Mouse (Mus musculus) right cerebral cortex, postnatal 25 days (tissue): Measurements from ENCODE around the gene Ralb.
A peak's percentile ranks its signal among the peaks of the same experiment; 100 is the strongest.

ENCODE experiments used
- DNase-seq: peaks from one replicate; pipeline ENCODE4 v3.0.0; 2022

Gene Ralb

DNA sequence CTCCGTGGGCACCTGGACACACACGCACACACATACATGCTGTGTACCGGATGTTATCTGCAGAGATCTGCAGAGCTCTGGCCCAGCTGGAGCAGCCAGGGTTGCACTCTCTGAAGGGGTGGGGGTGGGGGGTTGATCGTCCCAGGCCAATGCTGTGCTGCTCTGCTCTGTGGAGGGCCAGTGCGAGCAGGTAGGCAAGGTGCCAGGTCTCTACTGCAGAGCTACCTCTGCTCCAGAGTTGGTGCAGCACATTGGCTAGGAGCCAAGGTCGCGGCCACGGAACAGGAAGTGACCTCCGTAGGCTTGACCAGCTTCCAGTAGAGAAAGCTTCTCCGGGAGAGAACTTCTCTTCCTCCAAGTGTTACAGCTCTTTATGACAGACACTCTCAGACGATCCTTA is 12.5 kb downstream of the Ralb start:
- no peak for DNase-seq

DNA sequence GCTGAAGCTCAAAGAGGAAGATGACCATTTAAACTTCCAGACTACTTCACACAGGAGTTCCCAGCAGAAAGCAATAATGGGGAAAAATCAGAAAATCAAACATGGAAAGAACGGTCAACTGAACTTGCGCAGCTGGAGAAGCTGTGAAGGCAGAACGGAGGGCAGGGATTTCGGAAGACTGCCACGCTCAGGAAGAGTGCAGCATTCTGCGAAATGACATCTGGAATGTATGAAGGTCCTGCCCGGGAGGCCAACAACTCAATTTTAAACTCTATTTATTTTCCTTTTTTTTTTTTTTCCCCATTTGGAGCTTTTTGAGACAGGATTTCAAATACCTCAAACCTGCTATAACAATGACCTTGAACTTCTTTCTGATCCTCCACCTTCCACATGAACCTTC is 13.8 kb downstream of the Ralb start:
- DNase-seq: no peak

DNA sequence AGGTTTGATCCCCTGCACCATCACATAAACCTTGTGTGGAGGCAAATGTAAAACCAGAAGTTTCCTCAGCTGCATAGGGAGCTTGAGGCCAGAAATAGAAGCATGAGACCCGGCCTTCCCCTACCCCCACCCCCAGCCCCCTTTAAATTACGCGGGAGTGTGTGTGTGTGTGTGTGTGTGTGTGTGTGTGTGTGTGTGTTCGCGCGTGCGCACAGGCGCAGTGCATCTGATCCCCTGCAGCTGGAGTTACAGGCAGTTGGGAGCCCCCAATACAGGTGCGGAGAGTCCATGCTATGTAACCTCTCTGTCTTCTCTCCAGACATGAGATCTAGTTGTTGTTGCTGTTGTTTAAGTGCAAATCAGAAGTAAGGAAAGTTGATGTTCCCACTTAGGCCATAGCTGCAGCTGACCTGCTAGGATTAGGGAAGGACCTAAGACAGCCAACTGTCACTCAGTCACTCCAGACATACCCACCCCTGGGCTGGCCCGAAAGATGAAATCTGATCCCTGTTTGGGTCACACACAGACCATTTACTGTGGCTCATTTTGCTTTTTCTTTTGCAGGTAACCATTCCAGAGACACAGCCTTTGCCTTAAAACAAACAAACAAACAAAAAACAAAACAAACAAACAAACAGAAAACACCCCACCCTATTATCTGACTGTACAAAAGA is 16.5 kb downstream of the Ralb start:
- no peak for DNase-seq

DNA sequence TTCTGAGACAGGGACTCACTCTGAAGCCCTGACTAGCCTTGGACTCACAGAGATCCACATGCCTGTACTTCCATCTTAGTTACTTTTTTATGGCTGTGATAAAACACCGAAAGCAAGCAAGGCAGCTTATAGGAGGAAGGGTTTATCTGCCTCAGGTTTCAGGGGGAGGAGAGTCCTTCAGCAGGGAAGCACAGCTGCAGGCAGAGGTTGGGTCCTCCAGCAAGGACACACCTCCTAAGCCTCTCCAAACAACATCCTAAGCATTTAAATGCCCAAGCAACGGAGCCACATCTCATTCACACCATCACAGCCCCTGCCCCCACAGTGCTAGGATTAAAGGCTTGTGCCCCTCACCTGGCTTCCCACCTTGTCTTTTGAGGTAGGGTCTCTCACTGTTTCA is 18.8 kb downstream of the Ralb start:
- no peak for DNase-seq

DNA sequence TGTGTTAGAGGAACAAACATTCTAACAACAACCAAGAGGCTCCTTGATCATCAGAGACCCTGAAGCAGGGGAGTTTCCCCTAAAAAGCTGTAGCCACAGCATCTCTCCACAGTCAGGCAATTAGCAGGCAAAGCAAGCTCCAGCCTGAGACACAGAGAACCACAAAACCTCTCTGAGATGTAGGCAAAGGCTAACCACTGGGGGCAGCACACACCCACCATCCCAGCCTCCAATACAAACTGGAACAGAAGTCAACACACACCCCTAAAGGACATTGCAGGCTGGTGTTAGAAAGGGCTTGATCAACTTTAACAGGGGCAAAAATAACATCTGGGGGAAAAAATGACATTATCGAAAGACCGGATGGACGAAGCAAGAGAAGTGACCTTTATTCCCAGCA is 20.1 kb downstream of the Ralb start:
- DNase-seq: no peak

DNA sequence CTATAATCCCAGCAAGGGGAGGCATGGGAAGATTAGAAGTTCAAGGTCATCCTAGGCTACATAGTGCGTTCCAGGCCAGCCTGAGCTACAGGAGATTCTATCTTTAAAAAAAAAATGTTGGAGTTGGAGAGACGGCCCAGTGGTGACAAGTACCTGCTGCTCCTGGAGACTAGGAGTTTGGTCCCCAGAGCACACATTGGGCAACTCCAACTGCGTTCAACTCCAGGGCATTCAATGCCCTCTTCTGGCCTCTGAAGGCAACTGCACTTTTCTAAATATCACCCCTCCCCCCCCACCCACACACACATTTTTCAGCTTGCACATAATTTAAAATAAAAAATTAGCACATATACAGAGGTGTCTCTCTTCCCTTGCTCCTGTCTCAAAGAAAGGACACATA is 21.7 kb downstream of the Ralb start:
- DNase-seq: no peak

- DNase-seq: no peak
These were observed 23.2 kb downstream of the Ralb start for GRCm38 (mm10) chr1:119481205-119481932.

- no peak for DNase-seq
These were observed 23.9 kb downstream of the Ralb start for GRCm38 (mm10) chr1:119480678-119481077.

- DNase-seq: no peak
These were observed 25.0 kb downstream of the Ralb start for GRCm38 (mm10) chr1:119479641-119480040.

GRCm38 (mm10) chr1:119476905-119477353 is 27.7 kb downstream of the Ralb start:
- no peak for DNase-seq

DNA sequence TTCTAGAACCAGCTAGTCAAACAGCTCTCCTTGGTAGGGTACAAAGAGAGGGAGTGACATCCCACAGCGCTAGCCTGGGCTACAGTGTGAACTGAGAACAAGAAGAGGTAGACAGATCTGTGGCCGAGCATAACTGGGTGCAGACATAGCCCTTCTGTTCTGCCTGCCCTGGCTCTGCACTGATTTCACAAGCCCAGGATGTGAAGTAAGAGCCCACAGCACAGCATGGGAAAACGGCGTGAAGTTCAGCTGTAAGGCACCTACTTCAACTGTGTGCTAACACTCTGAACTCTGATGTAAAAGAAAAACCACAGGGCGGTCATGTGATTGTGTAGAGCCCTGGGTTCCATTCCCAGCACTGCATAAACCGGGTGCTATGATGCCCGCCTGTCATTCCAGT is 29.9 kb downstream of the Ralb start:
- no peak for DNase-seq

- DNase-seq: no peak
These were observed 31.9 kb downstream of the Ralb start for GRCm38 (mm10) chr1:119472648-119473047.

DNA sequence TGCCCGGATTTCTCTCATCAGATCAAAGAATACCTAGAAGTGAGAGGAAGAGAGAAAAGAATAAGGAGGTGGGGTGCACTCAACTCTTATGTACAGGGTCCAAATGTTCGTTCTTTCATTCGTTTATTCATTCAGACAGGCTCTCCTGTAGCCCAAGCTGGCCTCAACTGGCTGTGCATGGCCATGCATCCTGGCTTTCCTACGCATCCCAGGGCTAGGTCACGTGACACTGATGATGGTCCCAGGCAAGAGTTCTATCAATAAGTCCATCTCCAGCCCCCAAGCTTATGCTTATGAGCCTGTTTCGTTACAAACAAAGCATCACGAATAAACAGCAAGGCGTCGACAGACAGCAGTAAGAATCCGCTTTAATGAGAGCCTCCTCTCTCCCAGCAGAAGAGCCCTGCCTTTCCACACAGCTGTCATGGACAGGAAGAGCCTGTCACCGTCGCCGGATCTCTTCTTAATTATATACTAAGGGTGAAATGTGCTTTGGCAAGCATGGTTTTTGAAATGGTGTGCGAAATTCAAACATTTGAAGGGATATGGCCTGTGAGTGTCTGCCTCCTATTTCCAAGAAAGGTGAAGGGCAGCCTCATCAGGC is 32.7 kb downstream of the Ralb start:
- no peak for DNase-seq

GRCm38 (mm10) chr1:119463386-119463785 is 41.2 kb downstream of the Ralb start:
- no peak for DNase-seq

DNA sequence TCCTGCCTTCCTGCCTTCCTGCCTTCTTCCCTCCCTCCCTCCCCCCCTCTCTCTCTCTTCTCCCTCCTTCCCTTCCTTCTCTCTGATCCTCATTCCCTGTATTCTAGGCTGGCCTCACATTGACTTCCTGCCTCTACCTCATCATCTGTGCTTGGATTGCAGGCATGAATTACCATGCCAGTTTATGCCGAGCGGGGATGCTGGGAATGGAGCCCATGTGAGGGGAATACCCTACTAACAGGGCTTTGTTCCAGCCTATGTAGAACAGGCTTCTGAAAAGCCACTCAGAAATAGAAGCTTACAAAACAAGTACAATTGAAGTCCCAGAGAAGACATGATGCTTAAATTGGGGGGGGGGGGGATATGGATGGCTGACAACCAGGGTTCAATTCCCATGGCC is 44.5 kb downstream of the Ralb start:
- no peak for DNase-seq

DNA sequence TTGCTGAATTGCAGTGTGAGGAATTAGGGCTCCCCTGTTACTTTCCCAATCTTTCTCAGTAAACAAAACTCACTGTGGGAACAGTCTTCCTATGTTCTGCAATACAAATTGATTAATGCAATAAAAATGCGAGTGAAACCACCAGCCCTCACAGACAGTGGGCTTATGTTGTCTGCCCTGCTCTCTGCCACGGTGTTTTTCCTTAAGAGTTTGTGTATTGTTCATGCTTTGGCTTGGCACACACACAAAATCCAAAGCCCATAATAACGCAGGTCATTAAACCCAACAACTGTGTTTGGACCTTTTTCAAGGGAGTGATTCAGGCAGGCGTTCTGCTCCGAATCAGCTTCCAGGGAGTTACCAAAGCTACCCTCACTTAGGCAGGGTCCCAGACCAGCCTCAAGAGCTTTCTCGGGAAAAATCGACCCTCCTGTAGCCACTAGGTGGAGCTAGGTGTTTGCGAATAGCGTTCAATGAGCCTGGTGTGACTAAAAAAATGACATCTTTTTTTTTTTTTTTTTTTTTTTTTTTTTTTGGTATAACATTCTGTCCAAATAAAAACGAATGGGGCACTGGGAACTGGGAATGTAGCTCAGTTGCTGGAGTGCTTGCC is 46.5 kb downstream of the Ralb start:
- peak; percentile 57 for DNase-seq

DNA sequence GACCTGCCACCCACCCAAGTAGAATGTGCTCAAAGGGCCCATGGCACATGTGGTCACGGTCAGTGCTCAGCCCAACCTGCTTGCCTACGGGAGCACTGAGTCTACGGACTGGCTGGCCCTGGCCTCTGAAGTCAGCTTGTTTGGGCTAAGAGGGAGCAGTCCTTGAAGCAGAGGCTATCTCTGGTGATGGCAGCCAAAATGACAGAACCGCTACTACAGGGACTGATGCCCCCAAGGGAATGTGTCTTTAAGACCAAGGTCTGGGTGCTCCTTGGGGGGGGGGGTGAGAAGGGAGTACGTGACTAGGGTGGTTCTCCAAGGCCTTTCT is 47.1 kb downstream of the Ralb start:
- DNase-seq: no peak

DNA sequence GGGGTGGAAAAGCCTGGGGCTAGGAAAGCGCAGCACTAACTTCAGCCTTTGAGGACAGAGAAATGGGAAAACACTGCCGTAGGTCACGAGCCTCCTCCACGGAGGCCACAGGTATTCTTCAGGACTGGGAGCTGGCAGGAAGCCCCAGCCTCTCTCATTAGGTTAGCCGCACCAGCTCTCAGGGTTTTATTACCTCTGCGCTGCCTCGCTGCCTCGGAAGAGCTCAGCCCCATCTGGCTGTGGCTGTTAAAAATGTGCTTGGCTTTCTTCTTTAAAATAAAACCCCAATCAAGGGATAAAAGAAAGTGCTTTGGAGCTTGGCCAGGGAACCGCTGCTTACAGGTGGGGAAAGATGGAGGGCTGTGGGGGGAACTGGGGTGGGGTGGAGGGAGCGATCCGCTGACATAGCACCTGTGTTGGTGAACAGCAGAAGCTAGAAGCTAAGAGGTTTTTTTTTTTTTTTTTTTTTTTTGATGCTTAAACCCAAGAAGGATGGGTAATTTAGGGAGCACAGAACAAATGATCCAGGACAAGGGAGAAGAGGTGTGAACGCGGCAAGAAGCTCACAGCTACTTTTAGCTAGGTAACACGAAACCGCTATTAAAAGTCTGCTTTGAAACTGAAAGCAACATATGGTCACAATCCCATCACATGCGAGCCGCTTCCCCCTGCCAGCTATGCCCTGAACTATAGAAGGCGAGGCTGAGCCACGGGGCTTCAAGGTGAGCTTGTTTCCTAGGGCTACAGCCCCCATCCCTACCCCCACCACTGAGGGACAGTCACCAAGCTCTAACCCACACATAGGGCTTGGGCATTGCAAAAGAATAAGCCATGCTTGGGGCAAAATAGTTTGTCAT is 47.7 kb downstream of the Ralb start:
- DNase-seq: no peak

DNA sequence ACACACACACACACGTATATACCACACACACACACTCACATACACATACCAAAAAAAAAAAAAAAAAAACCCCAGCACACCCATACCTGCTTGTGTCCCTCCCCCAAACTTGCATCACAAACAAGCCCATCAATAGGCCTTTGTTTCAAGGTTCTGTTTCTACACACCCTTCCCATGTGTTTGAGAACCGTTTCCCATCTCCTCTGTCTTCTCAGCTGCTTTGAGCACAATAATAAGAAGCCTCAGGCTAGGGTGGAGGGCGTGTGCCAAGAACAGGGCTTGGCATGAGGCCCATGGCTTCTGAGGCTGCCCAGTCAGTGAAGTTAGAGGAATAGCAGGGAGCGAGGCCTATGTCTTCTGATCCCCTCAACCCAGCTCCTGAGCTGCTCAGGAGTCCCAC is 50.9 kb downstream of the Ralb start:
- peak; percentile 20 for DNase-seq

DNA sequence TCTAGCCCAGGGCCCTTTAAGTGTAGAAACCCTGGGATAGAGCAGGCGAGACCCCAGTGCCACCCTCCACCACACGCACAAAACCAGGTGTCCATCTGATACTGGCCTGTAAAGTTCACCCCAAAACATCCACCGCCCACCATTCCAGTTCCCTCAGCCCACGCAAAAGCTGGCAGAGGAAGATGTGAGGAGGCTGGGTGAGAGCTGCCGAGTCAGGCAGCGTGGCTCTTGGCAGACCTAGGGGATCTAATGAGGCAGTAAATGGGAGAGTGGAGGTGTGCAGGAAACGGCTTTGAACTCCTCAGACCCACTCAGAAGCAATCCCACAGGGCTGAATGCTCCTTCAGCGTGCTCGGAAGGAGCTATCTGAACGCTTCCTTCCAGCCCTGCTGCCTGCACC is 53.2 kb downstream of the Ralb start:
- DNase-seq: peak; percentile 36

DNA sequence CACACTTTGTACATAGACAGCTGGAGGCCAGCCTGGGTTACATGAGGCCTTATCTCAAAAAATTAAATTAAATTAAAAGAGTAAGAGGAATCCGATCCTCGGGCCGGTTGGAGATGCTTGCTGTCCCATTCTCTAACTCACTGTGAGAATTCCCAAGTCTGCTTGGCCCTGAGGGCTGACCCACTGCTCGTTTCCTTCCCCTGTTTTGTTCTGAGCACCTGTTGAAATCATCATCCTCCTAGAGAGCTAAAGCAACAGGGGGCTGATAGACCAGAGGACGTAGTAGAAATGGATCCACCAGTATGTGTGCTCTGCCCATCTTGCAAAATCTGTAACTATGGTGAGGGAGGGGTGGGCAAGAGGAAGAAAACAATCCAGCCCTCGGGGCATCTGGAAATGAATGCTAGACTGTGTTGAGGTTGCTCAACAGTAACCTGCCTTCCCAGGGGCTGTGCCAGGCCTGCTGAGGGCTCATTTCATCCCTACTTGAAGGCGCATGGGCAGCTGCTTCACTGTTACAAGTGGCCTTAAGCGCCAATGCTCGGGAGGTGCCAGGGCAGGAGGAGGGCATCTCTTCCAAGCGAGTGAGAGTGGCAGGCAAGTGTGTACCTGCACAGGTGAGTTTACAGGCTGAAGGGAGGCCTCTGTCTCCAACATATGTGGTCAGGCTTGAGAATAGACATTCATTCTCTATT is 53.8 kb downstream of the Ralb start:
- DNase-seq: no peak

DNA sequence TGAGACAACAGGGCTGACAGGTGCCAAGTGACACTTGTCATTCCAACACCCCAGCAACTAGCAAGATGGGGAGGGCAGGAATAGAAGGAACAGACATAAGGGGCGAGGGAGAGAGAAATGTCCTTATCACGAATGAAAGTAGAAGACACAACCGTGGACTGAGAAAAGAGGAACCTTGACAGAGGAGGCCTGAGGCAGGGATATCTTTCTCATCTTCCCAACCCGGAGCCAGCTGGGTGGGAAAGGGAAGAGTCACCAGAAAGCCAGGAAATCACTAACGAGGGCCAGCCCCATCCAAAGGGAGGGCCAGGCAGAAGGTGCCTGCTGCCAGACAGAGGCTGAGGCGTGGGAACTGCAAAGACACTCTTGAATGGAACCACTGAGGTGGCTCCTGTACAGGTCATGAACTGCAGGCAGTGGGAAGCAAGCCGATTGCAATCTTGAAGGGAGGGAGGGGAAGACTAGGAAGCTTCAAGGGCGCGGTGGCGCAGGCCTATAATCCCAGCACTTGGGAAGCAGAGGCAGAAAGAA is 57.8 kb downstream of the Ralb start:
- DNase-seq: no peak
